17 mouse cellular contexts compared by ENCODE assay signal in genomic region chr13:29707620-29708019, GRCm38 (mm10).
"Had no signal": no experiment of that assay in that cellular context is flagged by ENCODE, and none has a peak within 500 bp of the region (broad histone marks: within the 10 kb centered on the region; RNA-seq: fewer than 3 reads in every experiment).

No protein-coding gene starts in this region.

- H3K36me3 ChIP-seq: liver, embryonic 15.5 days had no signal

- H3K4me2 ChIP-seq: liver, embryonic 15.5 days; midbrain, embryonic 11.5 days; stomach, embryonic 15.5 days had no signal

- H3K9me3 ChIP-seq: liver, embryonic 15.5 days; megakaryocyte, embryonic 14.5 days; stomach, embryonic 15.5 days had no signal

- H3K4me3 ChIP-seq: liver, embryonic 15.5 days; megakaryocyte, embryonic 14.5 days; stomach, embryonic 15.5 days had no signal

- DNase-seq: kidney, adult 18-20 months; kidney, adult 9 months; kidney, postnatal 14 days; kidney, postnatal 4 days; lung, adult 2 months; midbrain, embryonic 14.5 days; right cerebral cortex, adult 18-20 months; right cerebral cortex, postnatal 14 days; right cerebral cortex, postnatal 4 days; thymus, postnatal 25 days had no signal

- H3K27ac ChIP-seq: liver, embryonic 15.5 days; macrophage; stomach, embryonic 15.5 days had no signal

- H3K9ac ChIP-seq: liver, embryonic 15.5 days; stomach, embryonic 15.5 days had no signal

- H3K27me3 ChIP-seq: liver, embryonic 15.5 days; megakaryocyte, embryonic 14.5 days; stomach, embryonic 15.5 days had no signal

- ATAC-seq: inflammation-experienced regulatory T-cells, adult 6 months; intestine, embryonic 16.5 days had no signal
